Mouse (Mus musculus) MEL (cell line): Measurements from ENCODE around the gene Cpsf4l.

ENCODE experiments used
- CHD2 ChIP-seq: IDR thresholded peaks from 2 replicates; pipeline ENCODE4 v1.6.1; 2011; ENCODE audit warnings: low read length, improper control_type of control experiment
- CTCF ChIP-seq, 3 experiments: IDR thresholded peaks in 2 of 3; conservative IDR thresholded peaks in 1 of 3; 2 replicates each; pipeline ENCODE4 v1.5.1; 2011 to 2012; ENCODE audit warnings: low read length in 3 of 3, low read depth in 2 of 3, mild to moderate bottlenecking in 2 of 3, improper control_type of control experiment in 1 of 3, inconsistent platforms in 1 of 3, mixed read lengths in 1 of 3, moderate library complexity in 1 of 3; ENCODE audit not compliant: control insufficient read depth in 1 of 3, insufficient read depth in 1 of 3, poor library complexity in 1 of 3, severe bottlenecking in 1 of 3
- EP300 ChIP-seq, 2 experiments: IDR thresholded peaks; 2 replicates each; pipeline ENCODE4 v1.6.1; 2011; ENCODE audit warnings: improper control_type of control experiment in 2 of 2, low read length in 2 of 2, low read depth in 1 of 2, mild to moderate bottlenecking in 1 of 2
- GATA1 ChIP-seq: IDR thresholded peaks from 2 replicates; pipeline ENCODE4 v1.6.1; 2011; ENCODE audit warnings: low read depth, low read length, improper control_type of control experiment
- KAT2A ChIP-seq: conservative IDR thresholded peaks from 2 replicates; pipeline ENCODE4 v1.6.1; 2012; ENCODE audit warnings: low read depth, low read length, improper control_type of control experiment, inconsistent platforms
- MAX ChIP-seq: IDR thresholded peaks from 2 replicates; pipeline ENCODE4 v1.6.1; 2011; ENCODE audit warnings: low read length, improper control_type of control experiment
- NELFE ChIP-seq: IDR thresholded peaks from 2 replicates; pipeline ENCODE4 v1.6.1; 2011; ENCODE audit warnings: low read depth, low read length, improper control_type of control experiment
- POLR2A ChIP-seq, 2 experiments: IDR thresholded peaks; 2 replicates each; pipeline ENCODE4 v1.6.1; 2011 to 2012; ENCODE audit warnings: low read length in 2 of 2, mild to moderate bottlenecking in 2 of 2, control low read depth in 1 of 2, improper control_type of control experiment in 1 of 2, low read depth in 1 of 2, moderate library complexity in 1 of 2; ENCODE audit not compliant: control insufficient read depth in 1 of 2, insufficient read depth in 1 of 2, poor library complexity in 1 of 2
- TAL1 ChIP-seq: IDR thresholded peaks from 2 replicates; pipeline ENCODE4 v1.6.1; 2012; ENCODE audit warnings: mild to moderate bottlenecking, inconsistent platforms, low read length, moderate library complexity, mixed read lengths
- TBP ChIP-seq: IDR thresholded peaks from 2 replicates; pipeline ENCODE4 v1.8.0; 2011; ENCODE audit warnings: low read depth, low read length, improper control_type of control experiment
- UBTF ChIP-seq: IDR thresholded peaks from 2 replicates; pipeline ENCODE4 v1.6.1; 2012; ENCODE audit warnings: low read depth, mild to moderate bottlenecking, inconsistent platforms, low read length, improper control_type of control experiment, moderate library complexity, borderline replicate concordance; ENCODE audit not compliant: insufficient read depth

GRCm38 (mm10) chr11:113697571-113697970, 12.2 kb downstream of the Cpsf4l start:
- TF ChIP-seq EP300 (IDR thresholded peaks at IDR 0.05; ENCODE audit: low read depth in 1 of 2, low read length in 2 of 2) (no peak), TAL1 (no peak), TBP (no peak), CTCF (IDR thresholded peaks at IDR 0.05 in 2 of 3, conservative IDR thresholded peaks at IDR 0.05 in 1 of 3; ENCODE audit: control insufficient read depth in 1 of 3, insufficient read depth in 1 of 3, low read depth in 2 of 3, low read length in 3 of 3, poor library complexity in 1 of 3, severe bottlenecking in 1 of 3) (no peak), CHD2 (no peak), NELFE (no peak), GATA1 (no peak), POLR2A (IDR thresholded peaks at IDR 0.05; ENCODE audit: control insufficient read depth in 1 of 2, insufficient read depth in 1 of 2, low read depth in 1 of 2, low read length in 2 of 2, poor library complexity in 1 of 2) (no peak), KAT2A (no peak), MAX (no peak), UBTF (no peak)
